In the genomic region with DNA sequence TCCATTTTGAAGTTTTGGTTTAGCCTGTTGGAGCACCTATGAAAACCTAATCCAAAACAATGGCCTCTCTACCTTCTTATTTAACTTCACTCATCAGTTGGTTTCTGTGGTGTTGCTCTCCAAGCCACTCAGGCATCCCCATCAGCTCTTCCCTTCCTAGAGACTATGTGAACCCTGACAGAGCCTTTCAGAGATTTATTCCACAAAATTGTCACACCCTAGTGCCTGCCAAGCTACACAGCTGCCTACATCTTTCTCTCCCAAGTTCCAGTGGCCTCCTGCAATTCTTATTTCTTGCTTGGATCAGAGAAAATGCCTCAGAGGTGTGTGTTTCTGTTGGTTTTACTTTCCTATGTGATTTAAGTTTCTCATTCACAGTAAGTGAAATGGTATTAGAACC, we compare ENCODE assay signal across 21 mouse cellular contexts.
DNase-seq lines count a peak whose midpoint lies in the region; ATAC-seq and TF ChIP-seq lines count a peak whose summit lies in the region.
"Had no signal": no experiment of that assay in that cellular context is flagged by ENCODE, and none has a peak within 500 bp of the region (broad histone marks: within the 10 kb centered on the region; RNA-seq: fewer than 3 reads in every experiment).

No protein-coding gene starts in this region.

- CTCF ChIA-PET in Patski (lab: Charles Lee): no interaction called here

- ATAC-seq in frontal cortex, adult (ENCODE audit: low TSS enrichment): peak; percentile 89
- ATAC-seq in Patski: peak; percentile 85
- ATAC-seq: activated CD4-positive, CD25-positive, alpha-beta regulatory T cell, adult 4 months; CD4-positive, CD25-positive, alpha-beta regulatory T cell, adult 4 months had no signal

- POLR2A ChIA-PET in Patski (lab: Charles Lee): no interaction called here

- no peak for DNase-seq in frontal cortex, postnatal 10 days (ENCODE audit: low spot score in 2 of 2)
- DNase-seq in Patski (ENCODE audit: low read depth, low spot score): no peak
- DNase-seq in brain, adult 2 months (ENCODE audit: low read depth, low spot score): peak; percentile 24
- no peak for DNase-seq in embryo, embryonic 10.5 days (ENCODE audit: low spot score)
- no peak for DNase-seq in spleen, postnatal 10 days (ENCODE audit: low spot score in 2 of 2)
- DNase-seq: adrenal gland, adult 2 months; adrenal gland, adult 8-10 months; adrenal gland, postnatal 10 days; adrenal gland, postnatal 14 days; adrenal gland, postnatal 25 days; adrenal gland, postnatal 36 days; B cell, adult 2 months; cerebellum, adult 11 months; cerebellum, adult 11-12 months; cerebellum, adult 18-20 months; cerebellum, adult 2 months; cerebellum, adult 8-10 months had no signal

- in situ Hi-C loops in Patski (cut with MboI; ENCODE audit: low pct_unique_long_range_greater_than_20kb): no loop called here

- no peaks in the 10 kb centered on the region for H3K27me3 ChIP-seq in Patski
- H3K27me3 ChIP-seq: CH12.LX had no signal

- TF ChIP-seq CTCF in Patski (IDR thresholded peaks at IDR 0.05): no peak
